Mouse (Mus musculus) ES-E14 (cell line): ENCODE measurements around the gene Tnfrsf21. TPM values are rescaled to one million over a fixed set of nuclear protein-coding genes. Genes with fewer than 3 reads are reported as not detected.

ENCODE experiments used
- DNase-seq: peaks from one replicate; pipeline ENCODE4 v3.0.0-alpha.2; 2013; ENCODE audit warnings: low read depth, low spot score
- H3K27ac ChIP-seq: 2 replicates; pipeline ENCODE4 v1.5.1; 2012; ENCODE audit warnings: low read depth, mild to moderate bottlenecking, low read length, moderate library complexity, mixed read lengths; ENCODE audit not compliant: poor library complexity, insufficient read depth, severe bottlenecking
- H3K36me3 ChIP-seq: 2 replicates; pipeline ENCODE4 v1.6.1; 2012; ENCODE audit warnings: mild to moderate bottlenecking, low read length, moderate library complexity, mixed read lengths; ENCODE audit not compliant: control insufficient read depth, poor library complexity, insufficient read depth, severe bottlenecking
- H3K4me1 ChIP-seq, 2 experiments: fragments of 150-350 bp in 1 of 2; sonication (generic) in 1 of 2; 2 replicates each; pipeline ENCODE4 v1.6.1; 2012; ENCODE audit warnings: low read length in 2 of 2, mild to moderate bottlenecking in 1 of 2, mixed read lengths in 1 of 2; ENCODE audit not compliant: control insufficient read depth in 2 of 2, insufficient read depth in 2 of 2, poor library complexity in 1 of 2
- H3K4me3 ChIP-seq, 2 experiments: fragments of 150-350 bp in 1 of 2; sonication (generic) in 1 of 2; 2 replicates each; pipeline ENCODE4 v1.5.1; 2012; ENCODE audit warnings: low read length in 2 of 2, low read depth in 1 of 2, mild to moderate bottlenecking in 1 of 2, mixed read lengths in 1 of 2; ENCODE audit not compliant: insufficient read depth in 1 of 2, poor library complexity in 1 of 2, severe bottlenecking in 1 of 2
- H3K9ac ChIP-seq: 2 replicates; pipeline ENCODE4 v1.6.1; 2012; ENCODE audit warnings: low read depth, mild to moderate bottlenecking, low read length, mixed read lengths; ENCODE audit not compliant: poor library complexity, insufficient read depth, severe bottlenecking
- H3K9me3 ChIP-seq: fragments of 150-350 bp; sonication (generic); 2 replicates; pipeline ENCODE4 v1.6.1; 2012; ENCODE audit warnings: low read depth, mild to moderate bottlenecking, low read length; ENCODE audit not compliant: control insufficient read depth, insufficient read depth
- CHD2 ChIP-seq: IDR thresholded peaks from 2 replicates; pipeline ENCODE4 v1.6.1; 2014; ENCODE audit warnings: mild to moderate bottlenecking, low read depth, low read length, inconsistent platforms
- HCFC1 ChIP-seq: IDR thresholded peaks from 2 replicates; pipeline ENCODE4 v1.6.1; 2012; ENCODE audit warnings: low read length, inconsistent platforms, borderline replicate concordance; ENCODE audit not compliant: insufficient read depth
- MAFK ChIP-seq: IDR thresholded peaks from 2 replicates; pipeline ENCODE4 v1.6.1; 2014; ENCODE audit warnings: mild to moderate bottlenecking, low read depth, low read length, inconsistent platforms; ENCODE audit not compliant: insufficient read depth
- ZC3H11A ChIP-seq: IDR thresholded peaks from 2 replicates; pipeline ENCODE4 v1.6.1; 2012; ENCODE audit warnings: low read depth, mild to moderate bottlenecking, inconsistent platforms, low read length, borderline replicate concordance
- ZNF384 ChIP-seq: IDR thresholded peaks from 2 replicates; pipeline ENCODE4 v1.6.1; 2012; ENCODE audit warnings: low read depth, low read length, inconsistent platforms
- in situ Hi-C, 2 experiments: fragments of 600-800 bp; cut with MboI; formaldehyde crosslinking; loops; one replicate each; pipeline ENCODE4 v1.15.1; 2025; ENCODE audit warnings: low sequenced_read_pairs in 2 of 2, inconsistent platforms in 1 of 2; ENCODE audit not compliant: unreplicated experiment in 2 of 2
- total RNA-seq: library from RNA; depleted of rRNA; stranded (reverse); fragments of 300-350 nt; gene quantifications from 2 replicates; pipeline ENCODE4 v1.2.3, GENCODE M21; 2012

The Tnfrsf21 gene
- total RNA-seq, 1 experiment: 19.8 TPM

GRCm38 (mm10) chr17:43076801-43077493 is 60.6 kb downstream of the Tnfrsf21 start:
- in situ Hi-C loops: no loop called here
- peak overlapping the region; percentile 43; the same call in 1 of the 2 replicates for H3K9ac ChIP-seq
- peak; percentile 80 for DNase-seq
- H3K4me1 ChIP-seq: peaks cover 4 to 11% of the 10 kb centered on the region in 2 experiments; a peak in 3 of 4 replicates
- H3K9me3 ChIP-seq: no peaks in the 10 kb centered on the region
- TF ChIP-seq MAFK (no peak), CHD2 (no peak), HCFC1 (no peak), ZC3H11A (no peak), ZNF384 (no peak)
- peak overlapping the region; percentile 84; the same call in 1 of the 2 replicates for H3K27ac ChIP-seq
- peak overlapping the region; percentile 34 to 49; a peak in 3 of 4 replicates for H3K4me3 ChIP-seq
- H3K36me3 ChIP-seq: peaks cover 3% of the 10 kb centered on the region; the same call in 1 of the 2 replicates

- Histone ChIP-seq H3K4me1 (peaks cover 4 to 7% of the 10 kb centered on the region in 2 experiments; a peak in 3 of 4 replicates), H3K9ac (peak overlapping the region; percentile 43; the same call in 1 of the 2 replicates), H3K27ac (peak overlapping the region; percentile 84; the same call in 1 of the 2 replicates), H3K9me3 (no peaks in the 10 kb centered on the region), H3K4me3 (peak overlapping the region; percentile 34 to 49; a peak in 3 of 4 replicates), H3K36me3 (no peaks in the 10 kb centered on the region; the same call in 1 of the 2 replicates)
- in situ Hi-C loops: no loop called here
- peak; percentile 34 for DNase-seq
- TF ChIP-seq CHD2 (no peak), ZNF384 (no peak), MAFK (no peak), HCFC1 (no peak), ZC3H11A (no peak)
These were observed 61.2 kb downstream of the Tnfrsf21 start for GRCm38 (mm10) chr17:43077540-43077939.

- Histone ChIP-seq H3K4me1 (peaks cover 4 to 9% of the 10 kb centered on the region in 2 experiments; a peak in 3 of 4 replicates), H3K36me3 (peaks cover 3% of the 10 kb centered on the region), H3K27ac (no peak overlapping the region), H3K4me3 (no peak overlapping the region), H3K9me3 (no peaks in the 10 kb centered on the region), H3K9ac (no peak overlapping the region)
- in situ Hi-C loops: no loop called here
- DNase-seq: no peak
- TF ChIP-seq MAFK (no peak), ZNF384 (no peak), CHD2 (no peak), ZC3H11A (no peak), HCFC1 (no peak)
These were observed 64.9 kb downstream of the Tnfrsf21 start for GRCm38 (mm10) chr17:43081225-43081624.

- in situ Hi-C loops: no loop called here
- H3K4me1 ChIP-seq: peaks cover 3 to 6% of the 10 kb centered on the region in 2 experiments; a peak in 3 of 4 replicates
- no peak overlapping the region for H3K27ac ChIP-seq
- H3K36me3 ChIP-seq: peaks cover 6% of the 10 kb centered on the region
- DNase-seq: no peak
- H3K9ac ChIP-seq: no peak overlapping the region
- H3K4me3 ChIP-seq: no peak overlapping the region
- TF ChIP-seq ZC3H11A: no peak
- no peak for TF ChIP-seq CHD2
- no peak for TF ChIP-seq MAFK
- TF ChIP-seq ZNF384: no peak
- TF ChIP-seq HCFC1: no peak
- H3K9me3 ChIP-seq: no peaks in the 10 kb centered on the region
These were observed 73.1 kb downstream of the Tnfrsf21 start for GRCm38 (mm10) chr17:43089496-43089895.
